Mouse (Mus musculus) forebrain, postnatal 0 days (tissue): Measurements from ENCODE around the gene Bcl9. TPM values are rescaled to one million over a fixed set of nuclear protein-coding genes. Genes with fewer than 3 reads are reported as not detected.

ENCODE experiments used
- ATAC-seq: fragments of 200-750 bp; cut with Nextera tagmentation; 2 replicates; pipeline ENCODE4 v1.8.0; 2017; ENCODE audit warnings: mild to moderate bottlenecking, moderate library complexity
- DNase-seq: peaks from one replicate; pipeline ENCODE4 v3.0.0-alpha.2; 2015
- H3K27ac ChIP-seq: fragments of 300-500 bp; sonication (generic); 2 replicates; pipeline ENCODE4 v1.5.1; 2014; ENCODE audit warnings: low read depth, mild to moderate bottlenecking, antibody characterized with exemption, low read length, moderate library complexity, mixed read lengths
- H3K27me3 ChIP-seq: fragments of 300-500 bp; sonication (generic); 2 replicates; pipeline ENCODE4 v1.6.1; 2014; ENCODE audit warnings: mild to moderate bottlenecking, low read length, mixed read lengths; ENCODE audit not compliant: insufficient read depth
- H3K36me3 ChIP-seq: fragments of 300-500 bp; sonication (generic); 2 replicates; pipeline ENCODE4 v1.6.1; 2014; ENCODE audit warnings: mild to moderate bottlenecking, moderate library complexity; ENCODE audit not compliant: insufficient read depth
- H3K4me1 ChIP-seq: fragments of 300-500 bp; sonication (generic); 2 replicates; pipeline ENCODE4 v1.6.1; 2014; ENCODE audit warnings: antibody characterized with exemption; ENCODE audit not compliant: insufficient read depth
- H3K4me2 ChIP-seq: fragments of 300-500 bp; sonication (generic); 2 replicates; pipeline ENCODE4 v1.6.1; 2014; ENCODE audit warnings: low read depth, mild to moderate bottlenecking, moderate library complexity
- H3K4me3 ChIP-seq: fragments of 300-500 bp; sonication (generic); 2 replicates; pipeline ENCODE4 v1.5.1; 2014; ENCODE audit warnings: low read depth, low read length, mixed read lengths
- H3K9ac ChIP-seq: fragments of 300-500 bp; sonication (generic); 2 replicates; pipeline ENCODE4 v1.6.1; 2014; ENCODE audit warnings: mild to moderate bottlenecking
- H3K9me3 ChIP-seq: fragments of 300-500 bp; sonication (generic); 2 replicates; pipeline ENCODE4 v1.6.1; 2016; ENCODE audit warnings: low read length
- CTCF ChIP-seq: sonication (generic); IDR thresholded peaks from 2 replicates; pipeline ENCODE4 v1.5.1; 2016; ENCODE audit warnings: antibody characterized with exemption, control low read depth, low read depth
- WGBS: fragments of 180-500 bp; shearing (Covaris S2); extraction: QIAGEN DNeasy Blood & Tissue Kit; methylation state at CpG from one replicate; pipeline ENCODE4 v1.1.7; 2014; 5-methylcytosine and 5-hydroxymethylcytosine counted together
- polyA plus RNA-seq: library from polyadenylated mRNA; unstranded; fragments of >200 nt; fragmentation: Nextera tagmentation; extraction: Ambion mirVana; gene quantifications from 2 replicates; pipeline ENCODE4 v1.2.1, GENCODE M21; 2015
- total RNA-seq: library from RNA; depleted of rRNA; stranded (reverse); fragments of >200 nt; gene quantifications from 2 replicates; pipeline ENCODE4 v1.2.3, GENCODE M21; 2014

Gene Bcl9
- total and polyA plus RNA-seq, 2 experiments from 2014 or later = 46.4 to 62.8 TPM

DNA sequence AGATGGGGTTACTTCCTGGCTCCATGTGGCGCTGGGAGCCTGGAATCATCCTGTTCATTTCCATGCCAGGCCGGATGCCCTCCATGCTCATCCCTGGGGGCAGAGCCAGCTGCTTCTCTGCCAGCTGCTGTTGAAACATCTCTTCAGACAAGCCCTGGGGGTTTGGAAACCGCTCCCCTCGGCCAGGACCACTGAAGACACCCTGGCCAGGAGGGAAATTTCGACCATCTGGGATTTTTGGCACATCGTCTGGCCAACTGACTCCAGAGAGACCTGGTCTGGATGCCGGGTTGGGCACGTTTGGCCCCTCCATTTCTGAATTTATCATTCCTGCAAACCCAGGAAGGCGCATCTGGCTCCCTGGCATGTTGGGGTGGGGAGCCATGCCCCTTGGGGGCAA, 88.4 kb downstream of the Bcl9 start:
- Histone ChIP-seq H3K4me3 (no peak overlapping the region), H3K36me3 (peaks cover 90% of the 10 kb centered on the region), H3K9me3 (no peaks in the 10 kb centered on the region), H3K4me2 (no peak overlapping the region), H3K9ac (no peak overlapping the region), H3K27ac (no peak overlapping the region), H3K27me3 (no peaks in the 10 kb centered on the region), H3K4me1 (no peaks in the 10 kb centered on the region)
- no peak for DNase-seq
- no peak for TF ChIP-seq CTCF
- WGBS = 81% methylated on average over 9 of the region's 9 CpGs
- ATAC-seq = no peak

- 76% methylated on average over 3 of the region's 3 CpGs for WGBS
- peaks cover 67% of the 10 kb centered on the region for H3K36me3 ChIP-seq
- no peak overlapping the region for H3K9ac ChIP-seq
- no peaks in the 10 kb centered on the region for H3K9me3 ChIP-seq
- ATAC-seq (no peak), DNase-seq (no peak)
- H3K27me3 ChIP-seq = no peaks in the 10 kb centered on the region
- H3K4me3 ChIP-seq = no peak overlapping the region
- H3K4me1 ChIP-seq = no peaks in the 10 kb centered on the region
- no peak overlapping the region for H3K27ac ChIP-seq
- no peak overlapping the region for H3K4me2 ChIP-seq
- no peak for TF ChIP-seq CTCF
Observed at GRCm38 (mm10) chr3:97206521-97206920, 91.2 kb downstream of the Bcl9 start.

- ATAC-seq = no peak
- Histone ChIP-seq H3K27me3 (no peaks in the 10 kb centered on the region), H3K27ac (no peak overlapping the region), H3K36me3 (peaks cover 43% of the 10 kb centered on the region), H3K4me1 (no peaks in the 10 kb centered on the region), H3K4me2 (no peak overlapping the region), H3K9me3 (no peaks in the 10 kb centered on the region), H3K4me3 (no peak overlapping the region), H3K9ac (no peak overlapping the region)
- no peak for DNase-seq
- no peak for TF ChIP-seq CTCF
- WGBS = 79% methylated on average over 14 of the region's 14 CpGs
Observed at GRCm38 (mm10) chr3:97203880-97204279, 93.8 kb downstream of the Bcl9 start.

GRCm38 (mm10) chr3:97201943-97202342, 95.8 kb downstream of the Bcl9 start:
- peak; percentile 63 for DNase-seq
- H3K9me3 ChIP-seq = no peaks in the 10 kb centered on the region
- no peaks in the 10 kb centered on the region for H3K4me1 ChIP-seq
- TF ChIP-seq CTCF = peak; percentile 79
- no peak overlapping the region for H3K4me2 ChIP-seq
- H3K4me3 ChIP-seq = no peak overlapping the region
- H3K27ac ChIP-seq = no peak overlapping the region
- H3K36me3 ChIP-seq = peaks cover 25% of the 10 kb centered on the region
- H3K9ac ChIP-seq = no peak overlapping the region
- no peaks in the 10 kb centered on the region for H3K27me3 ChIP-seq
- ATAC-seq = 0 out of 2 replicates have a peak, but pooled peaks have one; percentile 36
- WGBS = 47% methylated on average over 5 of the region's 5 CpGs

GRCm38 (mm10) chr3:97199261-97199660, 98.5 kb downstream of the Bcl9 start:
- TF ChIP-seq CTCF = no peak
- DNase-seq (no peak), ATAC-seq (no peak)
- no peaks in the 10 kb centered on the region for H3K27me3 ChIP-seq
- H3K4me3 ChIP-seq = no peak overlapping the region
- H3K4me2 ChIP-seq = no peak overlapping the region
- H3K27ac ChIP-seq = no peak overlapping the region
- no peak overlapping the region for H3K9ac ChIP-seq
- no peaks in the 10 kb centered on the region for H3K4me1 ChIP-seq
- H3K9me3 ChIP-seq = no peaks in the 10 kb centered on the region
- WGBS = 29% methylated on average over 4 of the region's 4 CpGs
- H3K36me3 ChIP-seq = no peaks in the 10 kb centered on the region

DNA sequence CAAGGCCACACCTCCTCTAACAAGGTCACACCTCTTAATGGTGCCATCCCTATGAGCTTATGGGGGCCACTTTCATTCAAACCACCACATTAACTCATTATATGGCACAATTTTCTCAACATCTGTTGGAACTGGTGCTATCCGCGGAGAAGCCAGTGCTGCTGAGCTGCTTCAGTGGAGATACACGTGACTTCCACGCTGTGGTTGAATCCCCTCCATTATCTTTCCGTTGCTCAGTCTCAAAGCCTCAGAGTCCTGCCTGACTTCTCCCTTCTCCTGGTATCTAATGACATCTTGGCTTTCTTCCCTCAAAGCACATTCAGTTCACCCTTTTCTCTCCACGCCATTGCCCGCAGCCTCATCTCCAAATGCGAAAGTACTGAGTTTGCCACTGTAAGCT, 101.1 kb downstream of the Bcl9 start:
- ATAC-seq = no peak
- Histone ChIP-seq H3K9ac (no peak overlapping the region), H3K27me3 (no peaks in the 10 kb centered on the region), H3K4me3 (no peak overlapping the region), H3K4me1 (no peaks in the 10 kb centered on the region), H3K36me3 (no peaks in the 10 kb centered on the region), H3K27ac (no peak overlapping the region), H3K4me2 (no peak overlapping the region), H3K9me3 (no peaks in the 10 kb centered on the region)
- DNase-seq = no peak
- TF ChIP-seq CTCF = no peak
- WGBS = 90% methylated on average over 8 of the region's 8 CpGs

DNA sequence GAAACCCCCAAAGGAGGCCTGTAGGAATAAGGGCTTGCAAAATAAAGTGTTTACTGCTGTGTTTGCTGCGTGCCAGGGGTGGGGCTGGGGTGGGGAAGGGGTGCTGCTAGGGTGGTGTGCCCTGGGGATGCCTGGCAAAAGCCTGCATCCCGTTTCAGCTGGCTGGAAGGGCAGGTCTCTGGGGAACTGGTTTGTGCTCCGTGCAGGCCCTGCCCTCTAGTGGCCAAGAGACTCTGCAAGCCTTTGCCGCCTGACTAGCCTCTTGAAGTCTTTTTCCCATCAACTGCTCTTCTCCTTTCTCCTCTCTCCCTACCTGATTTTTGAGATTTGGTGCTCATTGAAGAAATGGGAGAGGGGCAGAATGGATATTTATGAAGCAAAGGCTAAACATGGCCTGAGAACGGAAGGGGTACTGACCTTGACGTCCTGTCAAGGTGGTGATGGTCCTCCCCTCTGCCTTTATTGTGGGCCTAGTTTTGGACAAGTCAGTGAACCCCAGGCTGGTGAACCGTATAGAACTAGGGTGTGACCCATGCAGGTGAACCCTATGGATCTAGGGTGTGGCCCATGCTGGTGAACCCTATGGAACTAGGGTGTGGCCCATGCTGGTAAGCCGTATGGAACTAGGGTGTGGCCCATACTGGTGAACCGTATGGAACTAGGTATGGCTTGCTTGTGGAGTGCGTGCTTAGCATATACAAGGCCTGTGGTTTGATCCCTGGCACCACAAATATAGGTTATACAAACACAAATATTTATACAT, 112.4 kb downstream of the Bcl9 start:
- Histone ChIP-seq H3K27ac (no peak overlapping the region), H3K9ac (no peak overlapping the region), H3K27me3 (no peaks in the 10 kb centered on the region), H3K4me1 (no peaks in the 10 kb centered on the region), H3K36me3 (no peaks in the 10 kb centered on the region), H3K4me3 (no peak overlapping the region), H3K4me2 (no peak overlapping the region), H3K9me3 (no peaks in the 10 kb centered on the region)
- DNase-seq (peak; percentile 79), ATAC-seq (peak; percentile 65; the same call in 1 of the 2 replicates)
- TF ChIP-seq CTCF = peak; percentile 89
- 41% methylated on average over 10 of the region's 10 CpGs for WGBS
